Mouse (Mus musculus) neural tube, embryonic 10.5 days (tissue): ENCODE results near the gene Atp5g3.
"Not testable (repeated sequence)": the region's sequence is repeated elsewhere in the genome, so short reads cannot be mapped to it uniquely, and the experiment has no call there.

ENCODE experiments used
- DNase-seq: peaks from one replicate; pipeline ENCODE4 v3.0.0-alpha.2; 2017; ENCODE audit warnings: low spot score; ENCODE audit errors: extremely low spot score

Gene Atp5g3

GRCm38 (mm10) chr2:73896919-73897318, 14.2 kb downstream of the Atp5g3 start:
- not testable (repeated sequence) for DNase-seq

DNA sequence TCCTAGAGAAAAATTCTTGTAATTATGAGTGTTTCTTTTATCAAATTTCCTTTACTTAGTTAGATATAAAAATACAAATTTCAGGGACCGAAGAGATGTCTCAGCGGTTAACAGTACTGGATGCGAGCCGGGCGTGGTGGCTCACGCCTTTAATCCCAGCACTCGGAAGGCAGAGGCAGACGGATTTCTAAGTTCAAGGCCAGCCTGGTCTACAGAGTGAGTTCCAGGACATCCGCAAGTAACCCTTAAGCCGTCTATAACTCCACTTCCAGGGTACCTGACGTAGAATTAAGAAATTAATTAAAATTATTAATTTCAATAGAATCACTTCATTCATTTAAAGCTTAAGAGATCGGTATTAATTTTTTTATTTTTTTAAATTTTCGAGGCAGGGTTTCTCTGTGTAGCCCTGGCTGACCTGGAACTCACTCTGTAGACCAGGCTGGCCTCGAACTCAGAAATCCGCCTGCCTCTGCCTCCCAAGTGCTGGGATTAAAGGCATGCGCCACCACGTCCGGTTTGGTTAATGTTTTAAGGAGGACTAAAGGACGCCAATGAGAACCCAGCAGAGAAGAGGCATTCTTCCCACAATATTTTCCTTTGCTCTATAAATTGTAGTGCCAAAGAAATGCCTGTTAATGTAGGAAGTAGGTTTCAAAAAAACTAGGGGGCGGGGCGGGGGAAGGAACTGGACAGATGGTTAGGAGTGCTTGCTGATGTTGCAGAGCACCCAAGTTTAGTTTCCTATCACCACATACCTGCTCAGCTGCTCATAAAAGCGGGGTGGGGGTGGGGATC, 17.5 kb downstream of the Atp5g3 start:
- DNase-seq, result no peak

- peak; percentile 97 for DNase-seq
Observed at GRCm38 (mm10) chr2:73892464-73893296, 18.4 kb downstream of the Atp5g3 start, which contains the start of gene Atf2. Atf2 (minus strand) TSS chr2:73892639.

GRCm38 (mm10) chr2:73891701-73892463, 19.2 kb downstream of the Atp5g3 start:
- DNase-seq, result peak; percentile 82

- no peak for DNase-seq
Observed at GRCm38 (mm10) chr2:73885997-73886396, 25.1 kb downstream of the Atp5g3 start.

- no peak for DNase-seq
Observed at GRCm38 (mm10) chr2:73877891-73878290, 33.2 kb downstream of the Atp5g3 start.

DNA sequence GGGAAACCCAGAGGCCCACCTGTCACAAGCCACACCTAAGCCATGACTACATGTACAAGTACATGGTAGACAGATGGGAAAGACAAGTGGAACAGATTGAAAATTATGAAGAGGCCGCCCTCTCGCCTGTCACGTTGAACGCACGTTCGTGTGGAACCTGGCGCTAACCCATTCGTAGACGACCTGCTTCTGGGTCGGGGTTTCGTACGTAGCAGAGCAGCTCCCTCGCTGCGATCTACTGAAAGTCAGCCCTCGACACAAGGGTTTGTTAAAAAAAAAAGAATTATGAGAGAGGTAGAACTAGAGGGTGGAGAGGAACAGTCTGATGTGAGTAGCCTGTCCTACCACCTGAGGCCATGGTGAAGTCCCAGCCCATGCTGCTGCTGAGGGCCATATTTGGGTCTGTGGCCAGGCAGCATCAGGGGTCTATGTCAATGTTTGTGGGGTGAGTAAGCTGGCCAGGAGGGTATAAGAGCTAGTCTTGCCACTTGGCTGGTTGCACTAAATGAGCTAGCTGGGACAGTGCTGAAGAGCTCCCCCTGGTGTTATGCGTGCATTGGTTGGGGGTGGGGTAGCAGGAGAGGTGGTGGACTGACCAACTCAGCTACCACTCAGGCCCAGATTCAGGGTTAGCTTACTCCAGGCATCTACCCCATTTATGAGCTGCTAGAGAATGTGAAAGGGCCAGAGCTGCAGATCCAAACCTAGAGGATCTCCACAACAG, 43.2 kb downstream of the Atp5g3 start:
- no peak for DNase-seq

DNA sequence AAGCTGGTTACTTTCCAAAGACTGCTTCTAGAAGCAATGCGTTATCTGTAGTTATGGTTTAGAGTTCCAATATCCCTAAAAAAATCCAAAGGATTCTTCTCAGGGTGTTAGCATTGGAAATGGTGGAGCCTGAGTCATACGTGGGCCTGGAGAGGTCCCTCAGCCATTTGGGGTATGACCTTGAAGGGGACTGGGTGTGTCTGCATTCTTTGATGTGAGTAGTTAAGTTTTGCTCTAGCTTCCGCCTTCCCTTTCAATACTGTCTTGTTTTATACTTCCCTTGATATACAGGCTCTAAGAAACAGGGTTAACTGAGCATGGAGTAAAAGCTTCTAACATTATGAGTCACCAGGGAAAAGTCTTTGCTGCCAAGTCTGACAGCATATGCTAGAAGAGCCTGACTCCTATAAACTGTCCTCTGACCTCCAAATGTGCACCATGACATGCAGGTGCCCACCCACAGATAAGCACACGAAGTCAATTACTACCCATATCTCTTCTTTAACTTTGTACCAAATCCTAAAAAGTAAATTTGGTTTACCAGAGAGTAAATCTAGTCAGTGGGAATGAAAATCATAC, 51.0 kb downstream of the Atp5g3 start:
- no peak for DNase-seq
